Mouse (Mus musculus) cerebral cortex, adult 2 months (tissue): ENCODE measurements around the gene Pepd.

Source experiments
- WGBS: fragments of 180-500 bp; shearing (Covaris S2); methylation state at CpG from one replicate; pipeline ENCODE4 v1.1.7; 2018; 5-methylcytosine and 5-hydroxymethylcytosine counted together

Pepd gene

DNA sequence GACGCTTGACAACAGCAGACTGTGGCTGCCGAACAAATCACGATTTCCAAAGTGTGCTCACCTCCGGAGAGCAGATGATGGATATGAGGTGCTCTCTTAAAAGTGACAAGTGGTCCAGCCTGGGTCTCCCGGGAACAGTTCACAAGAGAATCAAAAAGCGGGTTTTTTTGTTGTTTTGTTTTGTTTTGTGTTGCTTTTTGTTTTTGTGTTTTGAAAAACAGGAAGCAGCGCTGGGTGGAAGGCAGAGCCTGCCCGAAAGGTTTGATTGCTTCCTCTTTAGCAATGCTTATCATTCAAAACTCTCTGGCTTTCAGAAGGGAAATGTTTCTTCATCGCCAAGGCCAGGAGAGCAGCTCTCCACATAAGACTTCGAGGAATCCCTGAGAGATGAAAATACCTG is 144.8 kb downstream of the Pepd start:
- 21% methylated on average over 10 of the region's 10 CpGs for WGBS

DNA sequence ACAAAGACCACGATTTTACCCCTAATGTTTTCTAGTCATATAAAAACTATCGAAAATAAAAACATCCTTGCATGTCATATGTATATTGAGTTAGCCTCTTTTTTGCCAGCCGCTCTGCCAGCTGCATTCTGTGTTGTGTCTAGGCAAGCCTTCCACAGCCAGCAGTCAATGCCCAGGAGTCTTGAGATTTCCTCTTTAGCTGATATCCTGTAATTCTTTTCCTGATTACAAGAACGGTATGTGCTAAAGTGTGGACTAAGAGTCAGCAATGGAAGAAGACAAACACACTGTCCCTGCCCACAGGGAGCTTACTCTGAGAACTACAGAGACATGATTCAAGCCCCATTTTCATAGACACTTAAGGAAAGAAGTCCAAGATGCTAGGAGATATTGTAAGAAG is 145.4 kb downstream of the Pepd start:
- 81% methylated on average over 4 of the region's 4 CpGs for WGBS

DNA sequence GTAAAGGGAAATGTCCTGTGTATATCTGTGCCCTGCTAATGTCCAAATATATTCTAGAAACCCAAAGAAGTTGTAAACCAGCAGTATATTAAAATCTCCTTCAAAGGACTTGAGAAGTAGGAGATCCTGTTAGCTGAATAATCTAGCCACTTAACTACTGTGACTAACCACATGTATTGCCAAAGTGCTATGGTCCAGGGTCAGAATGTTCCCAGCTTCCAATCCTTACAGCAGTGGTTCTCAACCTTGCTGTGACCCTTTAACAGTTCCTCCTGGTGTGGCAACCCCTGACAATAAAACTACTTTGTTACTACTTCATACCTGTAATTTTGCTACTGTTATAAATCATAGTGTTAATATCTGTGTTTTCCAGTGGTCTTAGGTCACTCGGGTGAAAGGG is 146.2 kb downstream of the Pepd start:
- 92% methylated on average over 1 of the region's 1 CpGs for WGBS

DNA sequence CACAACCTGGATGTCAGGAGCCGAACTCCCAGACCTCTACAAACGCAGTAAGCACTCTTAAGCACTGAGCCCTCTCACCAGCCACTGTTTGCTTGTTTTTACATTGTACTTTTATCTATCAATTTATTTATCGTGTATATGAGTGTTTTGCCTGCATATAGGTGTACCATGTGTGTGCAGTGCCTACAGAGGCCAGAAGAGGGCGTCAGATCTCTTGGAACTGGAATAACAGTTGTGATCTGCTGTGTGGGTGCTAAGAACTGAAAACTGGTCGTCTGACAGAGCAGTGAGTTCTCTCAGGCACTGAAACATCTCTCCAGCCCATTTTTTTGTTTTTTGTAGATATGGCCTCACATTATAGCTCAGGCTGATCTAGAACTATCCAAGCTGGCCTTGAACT is 147.3 kb downstream of the Pepd start:
- WGBS: 73% methylated on average over 5 of the region's 5 CpGs

DNA sequence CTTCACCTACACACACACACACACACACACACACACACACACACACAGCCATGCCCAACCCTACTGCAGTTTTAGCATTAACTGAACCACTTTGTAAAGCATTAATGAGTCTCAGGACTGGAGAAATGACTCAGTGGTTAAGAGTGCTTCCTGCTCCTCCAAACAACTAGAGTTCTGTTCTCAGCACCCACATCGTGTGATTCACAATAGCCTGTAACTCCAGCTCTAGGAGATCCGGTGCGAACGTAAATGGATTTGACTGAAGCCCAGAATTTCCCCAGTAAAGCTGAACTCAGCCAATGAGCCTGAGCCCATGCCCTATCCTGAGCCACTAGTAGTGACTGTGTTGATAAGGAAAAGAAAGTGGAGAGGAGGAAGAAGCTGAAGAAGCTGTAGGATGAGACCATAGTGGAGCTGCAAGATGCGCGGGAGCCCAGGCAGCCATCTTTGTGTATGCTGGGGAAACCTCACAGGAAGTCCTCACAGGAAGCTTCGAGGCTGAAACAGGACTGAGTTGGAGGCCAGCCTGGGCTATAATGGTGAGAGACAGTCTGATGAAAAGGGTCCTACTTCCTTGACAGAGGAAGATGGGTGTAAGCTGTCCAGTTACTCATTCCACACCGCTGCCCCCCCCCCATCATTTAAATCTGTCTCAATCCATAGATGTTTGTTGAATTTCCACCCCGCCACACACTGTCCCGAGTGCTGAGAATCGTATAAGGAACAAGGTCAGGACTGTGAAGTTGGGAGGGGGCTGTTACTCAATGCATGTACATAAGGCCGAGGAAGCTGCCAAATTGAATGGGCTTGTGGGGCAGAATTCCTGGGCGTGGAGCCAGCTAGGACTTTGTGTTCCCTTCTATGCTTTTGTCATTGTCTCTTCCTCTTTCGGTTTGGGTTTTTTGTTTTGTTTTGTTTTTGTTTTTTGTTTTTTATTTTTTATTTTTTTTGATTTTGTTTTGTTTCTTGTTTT is 152.4 kb downstream of the Pepd start:
- 51% methylated on average over 14 of the region's 14 CpGs for WGBS

DNA sequence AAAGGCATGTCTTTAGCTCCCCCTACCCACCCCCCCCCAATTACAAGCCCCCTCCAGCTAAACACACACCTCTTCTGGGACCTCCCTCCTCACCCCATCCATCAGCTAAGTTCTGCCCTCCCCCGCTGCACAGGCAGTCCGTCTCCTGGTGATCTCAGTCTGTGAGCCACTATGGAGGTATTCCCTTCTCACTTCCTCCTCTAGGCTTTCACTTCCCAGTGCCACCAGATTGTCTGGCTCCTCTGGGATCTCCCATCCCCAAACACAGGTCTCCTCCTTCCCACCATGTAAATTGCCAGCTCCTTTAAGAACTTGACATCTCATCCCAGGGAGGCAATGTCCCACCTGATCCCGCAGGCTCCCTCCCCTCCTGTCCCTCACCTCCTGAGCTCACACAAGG is 153.8 kb downstream of the Pepd start:
- WGBS: 84% methylated on average over 3 of the region's 3 CpGs

DNA sequence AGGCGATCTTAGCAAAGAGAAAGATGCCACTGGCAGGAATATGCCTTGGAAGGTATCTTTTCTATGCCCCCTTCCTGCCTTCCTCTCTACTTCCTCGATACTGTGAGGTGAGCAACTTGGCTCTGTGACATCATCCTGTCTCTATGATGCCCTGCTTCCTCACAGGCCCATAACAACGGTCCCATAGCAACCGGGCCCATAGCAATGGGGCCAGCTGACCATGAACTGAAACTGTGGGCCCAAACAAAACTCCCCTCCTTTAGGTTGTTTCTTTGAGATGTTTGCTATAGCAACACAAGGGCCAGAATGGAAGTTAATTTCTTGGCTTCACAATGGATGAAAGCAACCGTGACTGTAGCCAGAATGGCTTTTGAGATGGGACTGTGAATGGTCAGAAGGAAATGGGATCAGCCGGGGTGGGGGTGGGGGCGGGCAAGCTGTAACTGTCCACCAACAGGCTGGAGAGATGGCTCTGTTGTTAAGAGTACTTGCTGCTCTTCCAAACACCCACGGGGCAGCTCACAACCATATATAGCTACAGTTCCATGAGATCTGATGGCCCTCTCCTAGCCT is 154.5 kb downstream of the Pepd start:
- 72% methylated on average over 8 of the region's 8 CpGs for WGBS

DNA sequence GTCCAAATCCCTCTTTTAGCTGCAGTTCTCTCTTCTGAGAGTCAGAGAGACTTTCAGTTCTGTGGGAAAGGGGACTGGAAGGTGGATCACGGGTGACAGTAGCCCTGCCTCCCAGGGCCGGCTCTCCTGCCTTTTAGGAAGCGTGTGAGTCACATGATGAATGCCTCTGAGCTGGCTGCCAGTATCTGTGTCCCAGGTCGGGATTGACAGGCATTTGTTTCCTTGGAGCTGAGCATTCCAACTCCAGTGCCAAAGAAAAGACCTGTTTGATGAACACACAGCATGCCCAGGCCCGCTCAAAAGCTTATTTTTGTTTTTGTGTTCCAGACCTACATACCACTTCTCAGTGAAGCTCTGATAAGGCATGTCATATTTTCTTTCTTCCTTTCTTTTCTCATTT is 164.5 kb downstream of the Pepd start:
- 60% methylated on average over 5 of the region's 5 CpGs for WGBS

DNA sequence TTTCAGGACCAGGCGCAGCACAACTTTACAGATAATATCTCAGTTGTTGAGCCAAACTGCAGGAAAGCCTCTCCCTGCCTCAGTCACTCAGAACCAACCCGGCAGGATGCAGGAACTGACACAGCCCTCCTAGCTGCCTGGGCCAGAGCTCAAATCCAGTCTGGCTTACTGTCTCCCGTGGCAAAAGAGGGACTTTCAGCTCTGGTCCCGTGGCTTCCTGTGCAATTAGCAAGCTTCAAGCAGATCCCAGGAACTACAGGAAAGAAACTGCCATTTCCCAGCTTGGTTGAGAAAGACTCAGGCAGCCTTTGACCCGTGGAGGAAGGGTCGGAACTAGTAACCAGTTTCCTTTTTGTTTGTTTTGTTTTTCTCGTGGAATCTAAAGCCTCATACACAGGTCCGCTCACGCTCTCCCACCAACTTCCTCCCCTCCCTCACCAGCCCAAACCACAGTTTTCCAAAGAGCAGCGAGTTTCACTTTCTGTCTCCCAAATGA is 168.7 kb downstream of the Pepd start:
- 54% methylated on average over 10 of the region's 10 CpGs for WGBS

DNA sequence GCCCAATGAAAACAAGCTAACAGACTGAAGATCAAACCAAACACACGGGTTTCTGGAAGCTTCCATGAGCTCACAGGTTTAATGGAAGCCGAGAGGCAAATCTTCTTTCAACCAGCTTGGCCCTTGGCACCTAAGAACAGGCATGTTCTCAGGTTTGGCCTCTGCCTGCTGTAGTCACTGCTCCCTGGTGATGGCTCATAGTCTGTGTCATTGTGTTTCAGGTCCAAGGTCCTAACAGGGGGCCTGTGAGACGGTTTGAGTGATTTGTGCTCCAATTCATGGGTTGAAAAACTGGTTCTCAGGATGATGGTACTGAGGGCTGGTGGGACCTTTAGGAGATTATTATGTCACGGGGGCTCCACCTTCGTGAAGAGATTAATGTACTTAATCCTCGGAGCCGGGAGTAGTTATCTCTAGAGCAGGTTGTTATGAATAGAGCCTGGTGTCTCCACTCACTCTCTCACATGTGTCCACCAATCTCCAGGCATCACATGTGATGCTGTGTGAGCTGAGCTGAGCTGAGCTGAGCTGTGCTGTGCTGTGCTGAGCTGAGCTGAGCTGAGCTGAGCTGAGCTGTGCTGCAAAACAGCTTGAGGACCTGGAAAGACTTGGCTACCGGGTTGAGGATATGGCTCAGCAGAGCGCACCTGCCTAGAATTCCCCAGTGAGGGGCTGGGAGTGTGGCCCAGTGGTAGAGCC is 169.4 kb downstream of the Pepd start:
- 82% methylated on average over 9 of the region's 9 CpGs for WGBS

DNA sequence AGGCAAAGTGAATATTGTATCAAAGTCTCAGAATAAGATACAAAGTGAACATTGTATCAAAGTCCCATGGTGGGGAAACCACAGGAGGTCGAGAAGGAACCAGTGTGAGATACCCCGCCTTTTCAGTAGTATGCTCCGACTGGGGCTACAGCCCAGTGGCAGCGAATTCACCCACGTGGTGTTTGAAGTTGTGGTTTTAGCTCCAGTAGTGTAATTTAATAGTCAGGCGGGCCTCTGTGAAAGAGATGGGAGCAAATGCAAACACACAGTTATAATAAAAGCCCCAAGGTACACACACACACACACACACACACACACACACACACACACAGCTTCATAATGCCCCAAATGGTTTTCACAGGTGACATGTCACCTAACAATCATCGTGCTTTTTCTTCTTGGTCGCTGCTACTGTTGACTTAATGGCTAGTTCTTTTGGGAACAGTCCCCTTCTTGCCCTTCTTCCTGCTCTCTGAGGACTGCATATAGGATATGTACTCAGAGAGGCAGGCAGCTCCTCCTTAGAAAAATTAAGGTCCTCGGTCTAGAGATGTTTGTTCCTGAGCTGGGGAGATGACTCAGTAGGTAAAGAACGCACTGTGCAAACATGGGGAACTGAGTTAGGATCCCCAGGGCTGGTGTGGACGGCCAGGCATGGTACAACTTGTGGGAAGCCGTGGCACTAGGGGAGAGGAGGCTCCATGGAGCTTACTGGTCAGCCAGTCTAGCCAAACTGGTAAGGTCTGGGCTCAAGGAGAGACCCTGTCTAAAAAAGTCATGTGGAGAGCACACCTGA is 172.6 kb downstream of the Pepd start:
- WGBS: 84% methylated on average over 12 of the region's 12 CpGs

DNA sequence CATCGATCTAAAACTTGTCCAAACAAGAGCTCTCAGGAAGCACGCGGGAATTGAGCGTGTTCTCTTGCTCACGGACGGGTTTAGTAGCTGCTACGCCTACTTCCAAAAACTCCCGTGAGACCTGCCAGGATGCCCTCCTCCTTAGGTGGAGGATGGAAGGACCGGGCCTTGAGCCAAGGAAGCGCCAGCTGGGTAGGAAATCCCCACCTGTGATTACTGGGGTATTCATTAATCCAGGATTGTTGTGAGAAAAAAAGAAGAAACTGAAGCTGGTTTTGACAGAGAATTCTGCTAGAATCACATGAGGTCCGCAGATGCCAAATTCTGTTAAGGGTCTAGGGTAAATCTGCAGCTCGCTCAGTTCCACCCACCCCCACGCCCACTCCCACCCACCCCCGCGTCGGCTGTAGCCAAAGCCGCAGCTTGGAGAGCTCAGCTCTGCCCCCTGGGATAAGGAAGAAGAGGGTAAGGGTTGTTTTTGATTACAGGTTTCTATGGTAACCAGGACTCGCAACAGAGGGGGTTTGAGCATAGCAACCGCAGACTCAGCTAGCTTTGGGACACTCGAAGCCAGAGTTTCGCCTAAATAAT is 174.2 kb downstream of the Pepd start:
- 1% methylated on average over 21 of the region's 21 CpGs for WGBS

DNA sequence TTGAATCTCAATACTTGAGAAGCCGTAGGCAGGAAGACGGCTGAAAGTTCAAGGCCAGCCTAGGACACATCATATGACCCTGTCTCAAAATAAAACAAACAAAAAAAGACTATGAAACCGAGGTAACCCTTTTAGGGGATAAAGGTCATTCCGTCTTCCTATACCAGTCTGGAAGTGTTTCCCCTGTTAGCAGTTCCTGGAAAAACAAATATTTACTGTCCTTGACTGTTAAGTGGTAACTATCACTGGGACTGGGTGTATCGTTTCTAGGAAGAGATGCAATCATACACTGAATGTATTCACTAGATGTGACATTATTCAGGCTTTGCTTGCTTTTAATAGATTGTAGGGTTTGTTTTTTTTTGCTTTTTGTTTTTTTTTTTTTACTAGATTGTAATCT is 178.4 kb downstream of the Pepd start:
- WGBS: 78% methylated on average over 5 of the region's 5 CpGs
